Mouse (Mus musculus): ENCODE data around the gene Perm1. TPM values are rescaled to one million over a fixed set of nuclear protein-coding genes. Genes with fewer than 3 reads are reported as not detected.
A peak's percentile ranks its signal among the peaks of the same experiment; 100 is the strongest.

The Perm1 gene
- polyA plus RNA-seq, 1 experiment from 2014 or later, result 1.8 TPM

- Histone ChIP-seq H3K36me3 (peaks cover 37% of the 10 kb centered on the region), H3K27me3 (ENCODE audit: insufficient read depth, poor library complexity, severe bottlenecking) (peaks cover 13% of the 10 kb centered on the region), H3K4me1 (replicated peaks) (peaks cover 21% of the 10 kb centered on the region), H3K27ac (no peak overlapping the region), H3K4me3 (no peak overlapping the region), H3K9me3 (no peaks in the 10 kb centered on the region)
- no peak for DNase-seq (ENCODE audit: low spot score)
- WGBS, result 92% methylated on average over 4 of the region's 4 CpGs
Measured at GRCm38 (mm10) chr4:156208872-156209271, 6.8 kb upstream of the Perm1 start.

- H3K27me3 ChIP-seq (ENCODE audit: insufficient read depth, poor library complexity, severe bottlenecking), result peaks cover 2% of the 10 kb centered on the region; the same call in 1 of the 2 replicates
- WGBS, result 76% methylated on average over 13 of the region's 13 CpGs
- no peak overlapping the region for H3K4me3 ChIP-seq
- peaks cover 9% of the 10 kb centered on the region for H3K4me1 ChIP-seq (replicated peaks)
- no peak for DNase-seq (ENCODE audit: low spot score)
- H3K9me3 ChIP-seq, result no peaks in the 10 kb centered on the region
- no peak overlapping the region for H3K27ac ChIP-seq
- peaks cover 39% of the 10 kb centered on the region for H3K36me3 ChIP-seq
Measured at GRCm38 (mm10) chr4:156209963-156210635, 5.6 kb upstream of the Perm1 start.

- no peak overlapping the region for H3K27ac ChIP-seq
- no peaks in the 10 kb centered on the region for H3K27me3 ChIP-seq (ENCODE audit: insufficient read depth, poor library complexity, severe bottlenecking)
- H3K4me3 ChIP-seq, result no peak overlapping the region
- H3K36me3 ChIP-seq, result peaks cover 18% of the 10 kb centered on the region
- no peaks in the 10 kb centered on the region for H3K9me3 ChIP-seq
- WGBS, result 90% methylated on average over 13 of the region's 13 CpGs
- no peak for DNase-seq (ENCODE audit: low spot score)
- 0 out of 2 replicates have a peak, but pooled peaks cover 5% of the 10 kb centered on the region for H3K4me1 ChIP-seq (replicated peaks)
Measured at GRCm38 (mm10) chr4:156213134-156213533, 2.5 kb upstream of the Perm1 start.

- Histone ChIP-seq H3K27me3 (ENCODE audit: insufficient read depth, poor library complexity, severe bottlenecking) (no peaks in the 10 kb centered on the region), H3K27ac (no peak overlapping the region), H3K4me3 (no peak overlapping the region), H3K36me3 (peaks cover 10% of the 10 kb centered on the region; the same call in 1 of the 2 replicates), H3K9me3 (no peaks in the 10 kb centered on the region), H3K4me1 (replicated peaks) (0 out of 2 replicates have a peak, but pooled peaks cover 5% of the 10 kb centered on the region)
- no peak for DNase-seq (ENCODE audit: low spot score)
- 90% methylated on average over 2 of the region's 2 CpGs for WGBS
Measured at GRCm38 (mm10) chr4:156216196-156216595, 528 bp downstream of the Perm1 start.

- 0 out of 2 replicates have a peak overlapping the region, but pooled peaks have one; percentile 23 for H3K27ac ChIP-seq
- WGBS, result 82% methylated on average over 16 of the region's 16 CpGs
- H3K36me3 ChIP-seq, result peaks cover 16% of the 10 kb centered on the region; the same call in 1 of the 2 replicates
- no peaks in the 10 kb centered on the region for H3K27me3 ChIP-seq (ENCODE audit: insufficient read depth, poor library complexity, severe bottlenecking)
- H3K4me3 ChIP-seq, result no peak overlapping the region
- 0 out of 2 replicates have a peak, but pooled peaks cover 5% of the 10 kb centered on the region for H3K4me1 ChIP-seq (replicated peaks)
- no peaks in the 10 kb centered on the region for H3K9me3 ChIP-seq
- no peak for DNase-seq (ENCODE audit: low spot score)
Measured at GRCm38 (mm10) chr4:156217022-156217669, 1.5 kb downstream of the Perm1 start.

GRCm38 (mm10) chr4:156217838-156218237 lies 2.2 kb downstream of the Perm1 start:
- WGBS, result 86% methylated on average over 16 of the region's 16 CpGs
- H3K4me1 ChIP-seq (replicated peaks), result 0 out of 2 replicates have a peak, but pooled peaks cover 5% of the 10 kb centered on the region
- no peak overlapping the region for H3K27ac ChIP-seq
- H3K36me3 ChIP-seq, result peaks cover 20% of the 10 kb centered on the region; the same call in 1 of the 2 replicates
- DNase-seq (ENCODE audit: low spot score), result no peak
- H3K27me3 ChIP-seq (ENCODE audit: insufficient read depth, poor library complexity, severe bottlenecking), result no peaks in the 10 kb centered on the region
- H3K4me3 ChIP-seq, result no peak overlapping the region
- H3K9me3 ChIP-seq, result no peaks in the 10 kb centered on the region

- no peak overlapping the region for H3K27ac ChIP-seq
Measured at GRCm38 (mm10) chr4:156219936-156220335, 4.3 kb downstream of the Perm1 start.

GRCm38 (mm10) chr4:156224276-156224675 lies 8.6 kb downstream of the Perm1 start:
- Histone ChIP-seq H3K4me3 (no peak overlapping the region), H3K36me3 (peaks cover 32% of the 10 kb centered on the region), H3K4me1 (replicated peaks) (peaks cover 16% of the 10 kb centered on the region), H3K27me3 (ENCODE audit: insufficient read depth, poor library complexity, severe bottlenecking) (0 out of 2 replicates have a peak, but pooled peaks cover 3% of the 10 kb centered on the region), H3K9me3 (no peaks in the 10 kb centered on the region), H3K27ac (no peak overlapping the region)
- DNase-seq (ENCODE audit: low spot score), result no peak
- WGBS, result 83% methylated on average over 2 of the region's 2 CpGs

More at GRCm38 (mm10) chr4:156219936-156220335, 4.3 kb downstream of the Perm1 start:
- Histone ChIP-seq H3K27me3 (ENCODE audit: insufficient read depth, poor library complexity, severe bottlenecking) (no peaks in the 10 kb centered on the region), H3K36me3 (peaks cover 18% of the 10 kb centered on the region; the same call in 1 of the 2 replicates), H3K4me3 (no peak overlapping the region), H3K4me1 (replicated peaks) (0 out of 2 replicates have a peak, but pooled peaks cover 5% of the 10 kb centered on the region), H3K9me3 (no peaks in the 10 kb centered on the region)
- DNase-seq (ENCODE audit: low spot score), result no peak
- WGBS, result 92% methylated on average over 11 of the region's 11 CpGs

GRCm38 (mm10) chr4:156227752-156228392 lies 12.2 kb downstream of the Perm1 start:
- H3K4me1 ChIP-seq (replicated peaks), result peaks cover 16% of the 10 kb centered on the region
- no peak for DNase-seq (ENCODE audit: low spot score)
- H3K27me3 ChIP-seq (ENCODE audit: insufficient read depth, poor library complexity, severe bottlenecking), result 0 out of 2 replicates have a peak, but pooled peaks cover 3% of the 10 kb centered on the region
- peaks cover 51% of the 10 kb centered on the region for H3K36me3 ChIP-seq
- WGBS, result 32% methylated on average over 18 of the region's 18 CpGs
- H3K27ac ChIP-seq, result peak overlapping the region; percentile 13; the same call in 1 of the 2 replicates
- peak overlapping the region; percentile 27; the same call in 1 of the 2 replicates for H3K4me3 ChIP-seq
- no peaks in the 10 kb centered on the region for H3K9me3 ChIP-seq

- H3K4me1 ChIP-seq (replicated peaks), result peaks cover 22% of the 10 kb centered on the region
- H3K4me3 ChIP-seq, result peak overlapping the region; percentile 27; the same call in 1 of the 2 replicates
- 21% methylated on average over 12 of the region's 12 CpGs for WGBS
- peak overlapping the region; percentile 13; the same call in 1 of the 2 replicates for H3K27ac ChIP-seq
- no peaks in the 10 kb centered on the region for H3K9me3 ChIP-seq
- peaks cover 57% of the 10 kb centered on the region for H3K36me3 ChIP-seq
- DNase-seq (ENCODE audit: low spot score), result no peak
- H3K27me3 ChIP-seq (ENCODE audit: insufficient read depth, poor library complexity, severe bottlenecking), result 0 out of 2 replicates have a peak, but pooled peaks cover 3% of the 10 kb centered on the region
Measured at GRCm38 (mm10) chr4:156228393-156229024, 12.8 kb downstream of the Perm1 start.

- 3% methylated on average over 17 of the region's 17 CpGs for WGBS
- DNase-seq (ENCODE audit: low spot score), result peak; percentile 66
- no peaks in the 10 kb centered on the region for H3K9me3 ChIP-seq
- peaks cover 65% of the 10 kb centered on the region for H3K36me3 ChIP-seq
- no peaks in the 10 kb centered on the region for H3K27me3 ChIP-seq (ENCODE audit: insufficient read depth, poor library complexity, severe bottlenecking)
- H3K27ac ChIP-seq, result peak overlapping the region; percentile 93
- H3K4me3 ChIP-seq, result peak overlapping the region; percentile 78
- H3K4me1 ChIP-seq (replicated peaks), result peaks cover 30% of the 10 kb centered on the region
Measured at GRCm38 (mm10) chr4:156234021-156234501, 18.4 kb downstream of the Perm1 start.

GRCm38 (mm10) chr4:156234701-156235213 lies 19.1 kb downstream of the Perm1 start, which contains the start of gene Plekhn1:
Plekhn1 (minus strand) TSS chr4:156234857.
- no peaks in the 10 kb centered on the region for H3K27me3 ChIP-seq (ENCODE audit: insufficient read depth, poor library complexity, severe bottlenecking)
- H3K36me3 ChIP-seq, result peaks cover 65% of the 10 kb centered on the region
- peak within 1 kb of the TSS; percentile 94 for H3K4me3 ChIP-seq
- peak; percentile 84 for DNase-seq (ENCODE audit: low spot score)
- peaks cover 30% of the 10 kb centered on the region for H3K4me1 ChIP-seq (replicated peaks)
- WGBS, result under 1% methylated on average over 47 of the region's 48 CpGs
- H3K27ac ChIP-seq, result peak within 1 kb of the TSS; percentile 93
- H3K9me3 ChIP-seq, result no peaks in the 10 kb centered on the region

All from hindbrain, embryonic 10.5 days (tissue).